Mouse (Mus musculus): ENCODE results near the gene Ssbp1.

The Ssbp1 gene

GRCm38 (mm10) chr6:40454436-40455041, 16.6 kb upstream of the Ssbp1 start:
- peak; percentile 57 for DNase-seq (ENCODE audit: low read depth, low spot score)

- peak; percentile 41 for DNase-seq (ENCODE audit: low read depth, low spot score)
These were observed 5.4 kb upstream of the Ssbp1 start for GRCm38 (mm10) chr6:40465710-40466109.

- no peak for DNase-seq (ENCODE audit: low read depth, low spot score)
These were observed 513 bp downstream of the Ssbp1 start for GRCm38 (mm10) chr6:40471720-40472010.

- DNase-seq (ENCODE audit: low read depth, low spot score), result no peak
These were observed 5.0 kb downstream of the Ssbp1 start for GRCm38 (mm10) chr6:40476132-40476531.

- DNase-seq (ENCODE audit: low read depth, low spot score), result peak; percentile 56
These were observed 8.6 kb downstream of the Ssbp1 start for GRCm38 (mm10) chr6:40479705-40480104.

GRCm38 (mm10) chr6:40482318-40482717, 11.2 kb downstream of the Ssbp1 start:
- no peak for DNase-seq (ENCODE audit: low read depth, low spot score)

DNA sequence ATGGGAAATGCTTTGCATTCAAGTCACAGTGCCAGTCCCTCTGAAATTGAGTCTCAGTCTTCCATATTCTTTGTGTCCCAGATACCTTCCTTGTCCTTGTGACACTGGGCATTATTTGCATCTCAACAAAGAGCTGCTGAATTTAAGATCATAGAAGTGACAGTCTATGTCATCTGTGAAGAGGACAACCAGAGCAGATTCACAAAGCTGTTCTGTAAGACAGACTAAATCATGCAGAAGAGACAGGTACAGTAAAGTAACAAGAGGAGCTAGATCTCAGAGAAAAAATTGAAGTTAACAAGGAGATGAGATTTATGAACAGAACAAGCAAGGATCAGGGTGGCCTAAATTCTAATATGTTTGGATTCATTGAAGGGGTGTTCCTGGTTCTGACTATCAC, 19.8 kb downstream of the Ssbp1 start, which contains the start of gene Tas2r137:
Gene Tas2r137 (plus strand): TSS at position 301 of the 400 bp plus-strand sequence.
- no peak for DNase-seq (ENCODE audit: low read depth, low spot score)

DNA sequence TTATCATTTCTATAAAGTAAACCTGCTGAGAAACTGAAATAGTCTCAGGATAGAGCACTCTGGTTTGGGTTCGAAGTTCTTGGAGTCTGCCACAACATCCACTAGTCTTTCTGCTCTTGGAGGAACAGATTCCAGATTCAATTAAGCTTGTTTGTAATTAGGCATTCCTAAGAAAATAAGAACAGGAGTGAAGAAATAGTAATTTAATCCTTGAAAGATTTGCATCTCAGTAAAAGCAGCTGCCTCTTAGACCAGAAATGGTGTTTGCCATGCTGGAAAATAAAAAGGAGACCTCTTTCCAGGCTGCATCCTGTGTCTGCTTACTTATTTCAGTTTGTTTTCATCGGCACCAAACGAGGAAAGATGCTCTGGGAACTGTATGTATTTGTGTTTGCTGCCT, 22.1 kb downstream of the Ssbp1 start, which contains the start of gene Tas2r108:
Gene Tas2r108 (plus strand): TSS at position 301 of the 400 bp plus-strand sequence.
- no peak for DNase-seq (ENCODE audit: low read depth, low spot score)

DNA sequence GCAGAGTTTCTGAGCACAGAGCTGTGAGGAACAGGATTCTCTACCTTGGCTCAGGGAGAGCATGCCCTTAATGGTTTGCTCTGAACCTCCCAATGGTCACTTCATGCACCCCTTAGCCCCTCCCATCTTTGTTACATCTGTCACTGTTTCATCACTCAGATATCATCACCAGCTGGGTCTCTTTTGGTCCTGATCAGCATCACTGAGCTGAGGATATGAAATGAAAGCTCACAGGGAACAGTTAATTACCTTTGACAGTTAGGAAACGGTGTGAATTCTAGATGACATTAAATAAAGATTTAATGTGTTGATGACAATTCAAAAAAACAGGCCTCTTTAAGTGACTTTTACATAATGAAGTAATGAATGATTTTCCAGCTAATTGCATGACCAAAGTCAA, 48.3 kb downstream of the Ssbp1 start, which contains the start of gene Prss37:
Gene Prss37 (minus strand): TSS at position 101 of the 400 bp plus-strand sequence.
- DNase-seq (ENCODE audit: low read depth, low spot score), result no peak

All from CD4-positive, CD25-positive, alpha-beta regulatory T cell, adult 2 months (primary cell).